In genomic region chr12:105580490-105580889, GRCm38 (mm10) we compare ENCODE assay signal across 26 mouse cellular contexts. TPM values are rescaled to one million over a fixed set of nuclear protein-coding genes. Genes with fewer than 3 reads are reported as not detected.
"Had no signal": no experiment of that assay in that cellular context is flagged by ENCODE, and none has a peak within 500 bp of the region (broad histone marks: within the 10 kb centered on the region; RNA-seq: fewer than 3 reads in every experiment).

No protein-coding gene starts in this region.

- ATAC-seq: liver, embryonic 12.5 days had no signal

- H3K27ac ChIP-seq: kidney, postnatal 0 days; layer of hippocampus, adult 2 months; limb, embryonic 10.5 days; limb, embryonic 13.5 days; liver, embryonic 12.5 days; liver, embryonic 15.5 days; lung, embryonic 15.5 days; midbrain, embryonic 10.5 days; neural tube, embryonic 13.5 days; stomach, embryonic 15.5 days had no signal

- H3K9ac ChIP-seq: limb, embryonic 13.5 days; liver, embryonic 12.5 days; liver, embryonic 15.5 days; lung, embryonic 15.5 days; neural tube, embryonic 13.5 days; stomach, embryonic 15.5 days had no signal

- H3K9me3 ChIP-seq: limb, embryonic 10.5 days; limb, embryonic 13.5 days; liver, embryonic 12.5 days; liver, embryonic 15.5 days; lung, embryonic 15.5 days; midbrain, embryonic 10.5 days; neural tube, embryonic 13.5 days; stomach, embryonic 15.5 days had no signal

- H3K36me3 ChIP-seq: limb, embryonic 10.5 days; limb, embryonic 13.5 days; liver, embryonic 12.5 days; liver, embryonic 15.5 days; lung, embryonic 15.5 days; midbrain, embryonic 10.5 days; neural tube, embryonic 13.5 days; stomach, embryonic 15.5 days had no signal

- H3K4me3 ChIP-seq: layer of hippocampus, adult 2 months; limb, embryonic 10.5 days; limb, embryonic 13.5 days; liver, embryonic 12.5 days; liver, embryonic 15.5 days; lung, embryonic 15.5 days; megakaryocyte, embryonic 14.5 days; midbrain, embryonic 10.5 days; neural tube, embryonic 13.5 days; stomach, embryonic 15.5 days had no signal

- H3K27me3 ChIP-seq: limb, embryonic 13.5 days; lung, embryonic 15.5 days; neural tube, embryonic 13.5 days; stomach, embryonic 15.5 days had no signal

- DNase-seq: kidney, adult 11 months; kidney, adult 9 months; kidney, postnatal 25 days; layer of hippocampus, adult 9-11 months; liver; lung, adult 18-20 months; lung, postnatal 10 days; lung, postnatal 36 days; midbrain, embryonic 14.5 days; right cerebral cortex, postnatal 4 days; spleen, adult 18-20 months; thymus, adult 18-20 months; thymus, postnatal 4 days had no signal

- H3K4me2 ChIP-seq: limb, embryonic 13.5 days; liver, embryonic 12.5 days; liver, embryonic 15.5 days; lung, embryonic 15.5 days; neural tube, embryonic 13.5 days; stomach, embryonic 15.5 days had no signal

RNA-seq across cellular contexts. Expression of gene Bdkrb2, which starts 17.5 kb away (rescaled TPM):
- polyA plus RNA-seq: liver, embryonic 12.5 days had no signal

RNA-seq across cellular contexts. Expression of gene Bdkrb1, which starts 22.4 kb away (rescaled TPM):
- total RNA-seq: layer of hippocampus, adult 2 months; left cerebral cortex, adult 18-20 months; left cerebral cortex, postnatal 25 days had no signal
- polyA plus RNA-seq: limb, embryonic 10.5 days; limb, embryonic 13.5 days; liver, embryonic 12.5 days; liver, embryonic 15.5 days; midbrain, embryonic 10.5 days; midbrain, embryonic 14.5 days; neural tube, embryonic 13.5 days had no signal
